Mouse (Mus musculus): ENCODE results near the gene Uba1. TPM values are rescaled to one million over a fixed set of nuclear protein-coding genes. Genes with fewer than 3 reads are reported as not detected.

Gene Uba1
- polyA plus RNA-seq, 1 experiment from 2014 or later, result 78.4 TPM

- Histone ChIP-seq H3K9ac (replicated peaks; ENCODE audit: low read depth) (no peak overlapping the region), H3K4me1 (ENCODE audit: insufficient read depth, low read depth, low read length) (no peaks in the 10 kb centered on the region), H3K9me3 (ENCODE audit: low read length) (no peaks in the 10 kb centered on the region), H3K4me2 (replicated peaks; ENCODE audit: low read depth, low read length) (no peak overlapping the region), H3K4me3 (ENCODE audit: low read depth, low read length) (no peak overlapping the region), H3K27ac (ENCODE audit: low read length) (no peak overlapping the region), H3K36me3 (ENCODE audit: insufficient read depth, low read length) (no peaks in the 10 kb centered on the region), H3K27me3 (replicated peaks; ENCODE audit: insufficient read depth, low read length) (no peaks in the 10 kb centered on the region)
- TF ChIP-seq EP300 (IDR thresholded peaks at IDR 0.05) (no peak), CTCF (IDR thresholded peaks at IDR 0.05) (no peak)
- WGBS, result 74% methylated on average over 5 of the region's 5 CpGs
- DNase-seq (ENCODE audit: low spot score) (no peak), ATAC-seq (no peak)
These were observed 13.3 kb upstream of the Uba1 start for GRCm38 (mm10) chrX:20644780-20645179.

- no peak overlapping the region for H3K4me3 ChIP-seq (ENCODE audit: low read depth, low read length)
- H3K4me2 ChIP-seq (replicated peaks; ENCODE audit: low read depth, low read length), result peak overlapping the region; percentile 66
- H3K27me3 ChIP-seq (replicated peaks; ENCODE audit: insufficient read depth, low read length), result no peaks in the 10 kb centered on the region
- no peaks in the 10 kb centered on the region for H3K36me3 ChIP-seq (ENCODE audit: insufficient read depth, low read length)
- TF ChIP-seq CTCF (IDR thresholded peaks at IDR 0.05) (no peak), EP300 (IDR thresholded peaks at IDR 0.05) (no peak)
- H3K9me3 ChIP-seq (ENCODE audit: low read length), result no peaks in the 10 kb centered on the region
- no peak overlapping the region for H3K27ac ChIP-seq (ENCODE audit: low read length)
- no peaks in the 10 kb centered on the region for H3K4me1 ChIP-seq (ENCODE audit: insufficient read depth, low read depth, low read length)
- ATAC-seq (no peak), DNase-seq (ENCODE audit: low spot score) (no peak)
- WGBS, result 21% methylated on average over 5 of the region's 5 CpGs
- H3K9ac ChIP-seq (replicated peaks; ENCODE audit: low read depth), result no peak overlapping the region
These were observed 533 bp upstream of the Uba1 start for GRCm38 (mm10) chrX:20657593-20657992.

- TF ChIP-seq EP300 (IDR thresholded peaks at IDR 0.05) (no peak), CTCF (IDR thresholded peaks at IDR 0.05) (no peak)
- Histone ChIP-seq H3K27me3 (replicated peaks; ENCODE audit: insufficient read depth, low read length) (no peaks in the 10 kb centered on the region), H3K4me1 (ENCODE audit: insufficient read depth, low read depth, low read length) (no peaks in the 10 kb centered on the region), H3K9ac (replicated peaks; ENCODE audit: low read depth) (peak overlapping the region; percentile 26; the same call in 1 of the 2 replicates), H3K4me2 (replicated peaks; ENCODE audit: low read depth, low read length) (peak overlapping the region; percentile 66), H3K36me3 (ENCODE audit: insufficient read depth, low read length) (no peaks in the 10 kb centered on the region), H3K27ac (ENCODE audit: low read length) (no peak overlapping the region), H3K9me3 (ENCODE audit: low read length) (no peaks in the 10 kb centered on the region), H3K4me3 (ENCODE audit: low read depth, low read length) (peak overlapping the region; percentile 44)
- 11% methylated on average over 24 of the region's 24 CpGs for WGBS
- ATAC-seq, result no peak
- DNase-seq (ENCODE audit: low spot score), result peak; percentile 11
These were observed 823 bp downstream of the Uba1 start for GRCm38 (mm10) chrX:20658891-20659406.

GRCm38 (mm10) chrX:20662317-20662715 lies 4.2 kb downstream of the Uba1 start:
- Histone ChIP-seq H3K27ac (ENCODE audit: low read length) (no peak overlapping the region), H3K4me3 (ENCODE audit: low read depth, low read length) (no peak overlapping the region), H3K36me3 (ENCODE audit: insufficient read depth, low read length) (no peaks in the 10 kb centered on the region), H3K4me1 (ENCODE audit: insufficient read depth, low read depth, low read length) (no peaks in the 10 kb centered on the region), H3K9me3 (ENCODE audit: low read length) (no peaks in the 10 kb centered on the region), H3K4me2 (replicated peaks; ENCODE audit: low read depth, low read length) (no peak overlapping the region), H3K27me3 (replicated peaks; ENCODE audit: insufficient read depth, low read length) (no peaks in the 10 kb centered on the region), H3K9ac (replicated peaks; ENCODE audit: low read depth) (no peak overlapping the region)
- no peak for ATAC-seq
- DNase-seq (ENCODE audit: low spot score), result no peak
- no peak for TF ChIP-seq CTCF (IDR thresholded peaks at IDR 0.05)
- TF ChIP-seq EP300 (IDR thresholded peaks at IDR 0.05), result no peak
- WGBS, result 24% methylated on average over 5 of the region's 5 CpGs

GRCm38 (mm10) chrX:20662716-20663443 lies 4.8 kb downstream of the Uba1 start:
- DNase-seq (ENCODE audit: low spot score) (peak; percentile 95), ATAC-seq (peak; percentile 91)
- H3K4me3 ChIP-seq (ENCODE audit: low read depth, low read length), result peak overlapping the region; percentile 62
- no peaks in the 10 kb centered on the region for H3K27me3 ChIP-seq (replicated peaks; ENCODE audit: insufficient read depth, low read length)
- peak overlapping the region; percentile 61 for H3K4me2 ChIP-seq (replicated peaks; ENCODE audit: low read depth, low read length)
- H3K4me1 ChIP-seq (ENCODE audit: insufficient read depth, low read depth, low read length), result no peaks in the 10 kb centered on the region
- no peaks in the 10 kb centered on the region for H3K36me3 ChIP-seq (ENCODE audit: insufficient read depth, low read length)
- TF ChIP-seq CTCF (IDR thresholded peaks at IDR 0.05), result peak; percentile 70
- TF ChIP-seq EP300 (IDR thresholded peaks at IDR 0.05), result 0 out of 2 replicates have a peak, but pooled peaks have one; percentile 30
- H3K27ac ChIP-seq (ENCODE audit: low read length), result peak overlapping the region; percentile 69
- no peaks in the 10 kb centered on the region for H3K9me3 ChIP-seq (ENCODE audit: low read length)
- WGBS, result 8% methylated on average over 25 of the region's 28 CpGs
- H3K9ac ChIP-seq (replicated peaks; ENCODE audit: low read depth), result peak overlapping the region; percentile 66

- Histone ChIP-seq H3K4me2 (replicated peaks; ENCODE audit: low read depth, low read length) (peak overlapping the region; percentile 61), H3K36me3 (ENCODE audit: insufficient read depth, low read length) (no peaks in the 10 kb centered on the region), H3K4me3 (ENCODE audit: low read depth, low read length) (peak overlapping the region; percentile 62), H3K9ac (replicated peaks; ENCODE audit: low read depth) (peak overlapping the region; percentile 66), H3K9me3 (ENCODE audit: low read length) (no peaks in the 10 kb centered on the region), H3K27me3 (replicated peaks; ENCODE audit: insufficient read depth, low read length) (no peaks in the 10 kb centered on the region), H3K27ac (ENCODE audit: low read length) (no peak overlapping the region), H3K4me1 (ENCODE audit: insufficient read depth, low read depth, low read length) (no peaks in the 10 kb centered on the region)
- TF ChIP-seq CTCF (IDR thresholded peaks at IDR 0.05), result no peak
- TF ChIP-seq EP300 (IDR thresholded peaks at IDR 0.05), result no peak
- peak; percentile 28 for DNase-seq (ENCODE audit: low spot score)
- ATAC-seq, result no peak
- WGBS, result 5% methylated on average over 9 of the region's 9 CpGs
These were observed 5.3 kb downstream of the Uba1 start for GRCm38 (mm10) chrX:20663444-20663790.

All from lung, postnatal 0 days (tissue).